Mouse (Mus musculus): ENCODE measurements around the gene Hist1h2bj. TPM values are rescaled to one million over a fixed set of nuclear protein-coding genes. Genes with fewer than 3 reads are reported as not detected.

Hist1h2bj gene
- polyA plus RNA-seq, 1 experiment from 2014 or later, result 10.2 TPM

DNA sequence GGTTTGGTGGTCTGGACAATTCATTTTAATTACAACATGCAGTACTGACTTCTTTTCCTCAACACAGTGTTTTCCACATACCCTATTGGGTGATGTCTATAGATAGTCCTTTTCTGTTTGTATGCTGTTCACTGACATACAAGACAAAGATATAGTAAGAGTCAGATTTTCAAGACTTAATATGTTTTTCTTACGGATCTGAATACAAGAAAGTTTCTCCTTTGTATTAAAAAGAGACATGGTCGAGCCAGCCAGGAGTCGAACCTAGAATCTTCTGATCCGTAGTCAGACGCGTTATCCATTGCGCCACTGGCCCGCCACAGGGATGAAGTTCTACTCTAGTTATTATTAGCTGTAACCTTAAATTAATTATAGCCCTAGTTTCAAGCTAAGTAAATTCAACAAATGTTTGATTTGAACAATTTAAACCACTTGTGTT lies 22.1 kb upstream of the Hist1h2bj start:
- TF ChIP-seq CTCF (IDR thresholded peaks at IDR 0.05; ENCODE audit: low read depth), result no peak
- Histone ChIP-seq H3K9ac (ENCODE audit: low read depth, low read length) (peak overlapping the region; percentile 18; the same call in 1 of the 2 replicates), H3K36me3 (ENCODE audit: insufficient read depth, low read length) (no peaks in the 10 kb centered on the region), H3K27ac (no peak overlapping the region), H3K27me3 (ENCODE audit: insufficient read depth, low read length) (peaks cover 19% of the 10 kb centered on the region), H3K4me2 (ENCODE audit: low read length) (peak overlapping the region; percentile 77), H3K4me1 (replicated peaks; ENCODE audit: insufficient read depth, low read length) (no peaks in the 10 kb centered on the region), H3K4me3 (replicated peaks; ENCODE audit: low read depth, low read length) (peak overlapping the region; percentile 48), H3K9me3 (replicated peaks; ENCODE audit: low read length) (no peaks in the 10 kb centered on the region)
- under 1% methylated on average over 8 of the region's 8 CpGs for WGBS
- peak; percentile 75 for DNase-seq (ENCODE audit: low spot score)
- peak; percentile 65 for ATAC-seq (replicated peaks; ENCODE audit: low FRiP score, low read depth)

GRCm38 (mm10) chr13:22021581-22021980 lies 21.4 kb upstream of the Hist1h2bj start:
- H3K27me3 ChIP-seq (ENCODE audit: insufficient read depth, low read length), result peaks cover 13% of the 10 kb centered on the region; the same call in 1 of the 2 replicates
- peak overlapping the region; percentile 52 for H3K9ac ChIP-seq (ENCODE audit: low read depth, low read length)
- DNase-seq (ENCODE audit: low spot score), result peak; percentile 51
- peak overlapping the region; percentile 77 for H3K4me2 ChIP-seq (ENCODE audit: low read length)
- no peak for ATAC-seq (replicated peaks; ENCODE audit: low FRiP score, low read depth)
- H3K27ac ChIP-seq, result no peak overlapping the region
- no peaks in the 10 kb centered on the region for H3K9me3 ChIP-seq (replicated peaks; ENCODE audit: low read length)
- WGBS, result under 1% methylated on average over 11 of the region's 11 CpGs
- no peaks in the 10 kb centered on the region for H3K36me3 ChIP-seq (ENCODE audit: insufficient read depth, low read length)
- no peaks in the 10 kb centered on the region for H3K4me1 ChIP-seq (replicated peaks; ENCODE audit: insufficient read depth, low read length)
- TF ChIP-seq CTCF (IDR thresholded peaks at IDR 0.05; ENCODE audit: low read depth), result no peak
- peak overlapping the region; percentile 48 for H3K4me3 ChIP-seq (replicated peaks; ENCODE audit: low read depth, low read length)

GRCm38 (mm10) chr13:22022241-22022640 lies 20.8 kb upstream of the Hist1h2bj start:
- under 1% methylated on average over 9 of the region's 9 CpGs for WGBS
- H3K9ac ChIP-seq (ENCODE audit: low read depth, low read length), result peak overlapping the region; percentile 52; the same call in 1 of the 2 replicates
- peak; percentile 77 for ATAC-seq (replicated peaks; ENCODE audit: low FRiP score, low read depth)
- peak; percentile 88 for DNase-seq (ENCODE audit: low spot score)
- H3K4me1 ChIP-seq (replicated peaks; ENCODE audit: insufficient read depth, low read length), result no peaks in the 10 kb centered on the region
- peak overlapping the region; percentile 48 for H3K4me3 ChIP-seq (replicated peaks; ENCODE audit: low read depth, low read length)
- peaks cover 12% of the 10 kb centered on the region; the same call in 1 of the 2 replicates for H3K27me3 ChIP-seq (ENCODE audit: insufficient read depth, low read length)
- peak overlapping the region; percentile 77 for H3K4me2 ChIP-seq (ENCODE audit: low read length)
- H3K36me3 ChIP-seq (ENCODE audit: insufficient read depth, low read length), result no peaks in the 10 kb centered on the region
- H3K9me3 ChIP-seq (replicated peaks; ENCODE audit: low read length), result no peaks in the 10 kb centered on the region
- TF ChIP-seq CTCF (IDR thresholded peaks at IDR 0.05; ENCODE audit: low read depth), result no peak
- no peak overlapping the region for H3K27ac ChIP-seq

DNA sequence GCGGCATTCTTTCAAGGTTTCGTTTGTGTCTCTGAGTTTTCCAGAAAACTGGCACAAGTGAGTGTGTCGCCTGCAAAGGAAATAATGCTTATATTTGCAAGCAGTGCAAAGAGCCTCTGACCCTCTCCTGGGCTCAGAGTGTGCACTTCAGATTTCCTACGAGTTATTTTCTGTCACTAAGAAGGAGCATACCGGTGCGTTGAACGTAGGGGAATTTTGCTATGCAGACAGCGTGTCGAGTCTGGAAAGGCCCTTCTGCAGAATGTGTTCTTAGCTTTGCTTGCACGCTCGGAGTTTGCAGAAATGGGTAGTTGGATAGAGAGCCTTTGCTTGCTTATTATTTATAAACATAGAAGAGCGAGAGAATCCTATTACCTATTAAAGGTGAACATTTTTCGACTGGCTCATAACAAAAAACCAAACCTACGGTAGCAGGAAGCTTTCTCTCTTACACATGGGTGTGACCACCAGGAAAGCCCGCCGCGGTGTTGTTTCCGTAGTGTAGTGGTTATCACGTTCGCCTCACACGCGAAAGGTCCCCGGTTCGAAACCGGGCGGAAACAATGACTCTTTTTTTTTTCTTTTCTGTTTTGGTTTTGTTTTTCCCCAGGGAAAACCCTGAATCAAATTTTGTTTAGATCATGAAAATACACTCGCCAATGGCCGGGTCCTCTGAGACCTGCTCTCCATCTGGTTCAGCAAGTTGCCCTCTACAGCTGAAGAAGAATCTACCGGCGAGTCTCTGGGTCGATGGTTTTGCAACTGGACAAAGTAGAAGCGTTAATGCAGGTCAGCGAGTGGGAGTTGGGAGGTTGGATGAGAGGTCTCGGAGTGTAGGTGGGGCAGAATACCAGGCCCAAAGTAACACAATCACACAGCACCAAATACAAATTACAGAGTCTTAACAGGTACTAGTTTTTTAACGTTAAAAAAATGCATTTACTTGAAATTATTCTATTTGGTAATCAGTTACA lies 16.7 kb upstream of the Hist1h2bj start:
- H3K27ac ChIP-seq, result no peak overlapping the region
- peak overlapping the region; percentile 46 for H3K4me3 ChIP-seq (replicated peaks; ENCODE audit: low read depth, low read length)
- DNase-seq (ENCODE audit: low spot score), result peak; percentile 89
- H3K27me3 ChIP-seq (ENCODE audit: insufficient read depth, low read length), result no peaks in the 10 kb centered on the region
- H3K4me1 ChIP-seq (replicated peaks; ENCODE audit: insufficient read depth, low read length), result no peaks in the 10 kb centered on the region
- ATAC-seq (replicated peaks; ENCODE audit: low FRiP score, low read depth), result peak; percentile 57; the same call in 1 of the 2 replicates
- TF ChIP-seq CTCF (IDR thresholded peaks at IDR 0.05; ENCODE audit: low read depth), result no peak
- WGBS, result 2% methylated on average over 35 of the region's 35 CpGs
- no peaks in the 10 kb centered on the region for H3K9me3 ChIP-seq (replicated peaks; ENCODE audit: low read length)
- no peaks in the 10 kb centered on the region for H3K36me3 ChIP-seq (ENCODE audit: insufficient read depth, low read length)
- peak overlapping the region; percentile 43 for H3K9ac ChIP-seq (ENCODE audit: low read depth, low read length)
- H3K4me2 ChIP-seq (ENCODE audit: low read length), result peak overlapping the region; percentile 60

DNA sequence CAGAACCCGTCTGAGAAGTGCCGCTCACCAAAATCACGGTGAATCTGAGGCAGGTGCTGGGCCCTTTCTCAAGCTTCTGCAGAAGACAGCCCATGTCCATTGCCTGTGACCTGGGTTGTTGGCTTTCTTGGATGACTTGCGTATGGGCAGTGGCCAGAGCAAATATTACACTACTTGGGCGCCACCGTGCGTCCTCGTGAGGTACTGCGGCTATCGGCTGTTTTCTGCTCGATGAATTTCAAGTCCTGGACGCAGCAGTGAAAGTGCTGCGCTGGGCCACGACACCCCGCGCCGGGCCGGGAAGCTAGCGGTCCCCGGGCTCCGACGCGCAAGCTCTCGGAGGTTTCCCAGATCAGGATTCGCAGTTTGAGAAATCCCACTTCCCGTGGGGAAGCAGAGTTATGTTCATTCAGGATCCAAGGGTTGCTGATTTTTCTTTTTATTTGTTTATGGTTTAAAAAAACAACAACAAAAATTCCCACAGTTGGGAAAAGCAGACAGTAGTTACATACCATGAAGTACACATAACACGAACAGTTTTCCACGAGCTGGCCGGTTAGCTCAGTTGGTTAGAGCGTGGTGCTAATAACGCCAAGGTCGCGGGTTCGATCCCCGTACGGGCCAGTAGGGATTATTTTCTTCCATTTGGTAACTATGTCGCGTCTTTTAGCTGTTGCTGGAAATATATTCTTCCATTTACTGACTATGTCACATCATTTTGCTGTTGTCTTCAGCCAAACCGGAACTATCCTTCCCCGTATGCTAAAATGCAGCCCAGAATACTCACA lies 14.1 kb upstream of the Hist1h2bj start:
- Histone ChIP-seq H3K27me3 (ENCODE audit: insufficient read depth, low read length) (no peaks in the 10 kb centered on the region), H3K36me3 (ENCODE audit: insufficient read depth, low read length) (no peaks in the 10 kb centered on the region), H3K4me3 (replicated peaks; ENCODE audit: low read depth, low read length) (peak overlapping the region; percentile 43), H3K9ac (ENCODE audit: low read depth, low read length) (peak overlapping the region; percentile 57), H3K9me3 (replicated peaks; ENCODE audit: low read length) (no peaks in the 10 kb centered on the region), H3K27ac (peak overlapping the region; percentile 67; the same call in 1 of the 2 replicates), H3K4me2 (ENCODE audit: low read length) (peak overlapping the region; percentile 51), H3K4me1 (replicated peaks; ENCODE audit: insufficient read depth, low read length) (no peaks in the 10 kb centered on the region)
- 2% methylated on average over 40 of the region's 40 CpGs for WGBS
- DNase-seq (ENCODE audit: low spot score) (peak; percentile 95), ATAC-seq (replicated peaks; ENCODE audit: low FRiP score, low read depth) (peak; percentile 75)
- TF ChIP-seq CTCF (IDR thresholded peaks at IDR 0.05; ENCODE audit: low read depth), result peak; percentile 95

GRCm38 (mm10) chr13:22029928-22030327 lies 13.1 kb upstream of the Hist1h2bj start:
- no peaks in the 10 kb centered on the region for H3K36me3 ChIP-seq (ENCODE audit: insufficient read depth, low read length)
- H3K27me3 ChIP-seq (ENCODE audit: insufficient read depth, low read length), result no peaks in the 10 kb centered on the region
- no peak for TF ChIP-seq CTCF (IDR thresholded peaks at IDR 0.05; ENCODE audit: low read depth)
- H3K4me2 ChIP-seq (ENCODE audit: low read length), result no peak overlapping the region
- H3K4me3 ChIP-seq (replicated peaks; ENCODE audit: low read depth, low read length), result no peak overlapping the region
- no peak overlapping the region for H3K27ac ChIP-seq
- 47% methylated on average over 8 of the region's 8 CpGs for WGBS
- no peak for ATAC-seq (replicated peaks; ENCODE audit: low FRiP score, low read depth)
- H3K9me3 ChIP-seq (replicated peaks; ENCODE audit: low read length), result no peaks in the 10 kb centered on the region
- H3K9ac ChIP-seq (ENCODE audit: low read depth, low read length), result no peak overlapping the region
- no peaks in the 10 kb centered on the region; the same call in 1 of the 2 replicates for H3K4me1 ChIP-seq (replicated peaks; ENCODE audit: insufficient read depth, low read length)
- DNase-seq (ENCODE audit: low spot score), result no peak

Measured in kidney, postnatal 0 days (tissue).